Mouse (Mus musculus): ENCODE results near the gene Gfap. TPM values are rescaled to one million over a fixed set of nuclear protein-coding genes. Genes with fewer than 3 reads are reported as not detected.

The Gfap gene
- polyA plus RNA-seq, 1 experiment from 2014 or later = 2.4 TPM

Other genes starting within 250 kb of the Gfap start
- gene Meioc, start 237.2 kb downstream of the Gfap start, polyA plus RNA-seq (2015; fragmentation: Nextera tagmentation; extraction: Ambion mirVana) = 0.19 and 0.27 TPM in 2 replicates
- 37.4 and 38.2 TPM in 2 replicates for gene Ccdc43, start 203.1 kb downstream of the Gfap start, polyA plus RNA-seq (2015; fragmentation: Nextera tagmentation; extraction: Ambion mirVana)
- gene Adam11, start 139.5 kb downstream of the Gfap start, polyA plus RNA-seq (2015; fragmentation: Nextera tagmentation; extraction: Ambion mirVana) = 28.3 and 34.0 TPM in 2 replicates
- 31.9 and 32.8 TPM in 2 replicates for gene Gjc1, start 81.2 kb downstream of the Gfap start, polyA plus RNA-seq (2015; fragmentation: Nextera tagmentation; extraction: Ambion mirVana)
- 10.5 and 11.8 TPM in 2 replicates for gene Higd1b, start 65.1 kb downstream of the Gfap start, polyA plus RNA-seq (2015; fragmentation: Nextera tagmentation; extraction: Ambion mirVana)
- gene Eftud2, start 19.9 kb downstream of the Gfap start, polyA plus RNA-seq (2015; fragmentation: Nextera tagmentation; extraction: Ambion mirVana) = 121 and 147 TPM in 2 replicates
- 1.5 and 1.7 TPM in 2 replicates for gene Ccdc103, start 19.7 kb downstream of the Gfap start, polyA plus RNA-seq (2015; fragmentation: Nextera tagmentation; extraction: Ambion mirVana)
- gene Fam187a, start 15.7 kb downstream of the Gfap start, polyA plus RNA-seq (2015; fragmentation: Nextera tagmentation; extraction: Ambion mirVana) = not detected in 2 replicates
- gene Kif18b, start 24.2 kb upstream of the Gfap start, polyA plus RNA-seq (2015; fragmentation: Nextera tagmentation; extraction: Ambion mirVana) = 1.9 and 3.9 TPM in 2 replicates
- 4.4 TPM in 2 replicates for gene C1ql1, start 45.8 kb upstream of the Gfap start, polyA plus RNA-seq (2015; fragmentation: Nextera tagmentation; extraction: Ambion mirVana)
- gene Nmt1, start 127.3 kb upstream of the Gfap start, polyA plus RNA-seq (2015; fragmentation: Nextera tagmentation; extraction: Ambion mirVana) = 33.8 and 39.3 TPM in 2 replicates
- gene Dcakd, start 127.4 kb upstream of the Gfap start, polyA plus RNA-seq (2015; fragmentation: Nextera tagmentation; extraction: Ambion mirVana) = 149 and 153 TPM in 2 replicates
- gene Plcd3, start 200.7 kb upstream of the Gfap start, polyA plus RNA-seq (2015; fragmentation: Nextera tagmentation; extraction: Ambion mirVana) = 3.2 and 3.4 TPM in 2 replicates
- 9.3 and 10.4 TPM in 2 replicates for gene Acbd4, start 200.8 kb upstream of the Gfap start, polyA plus RNA-seq (2015; fragmentation: Nextera tagmentation; extraction: Ambion mirVana)
- gene Hexim1, start 215.3 kb upstream of the Gfap start, polyA plus RNA-seq (2015; fragmentation: Nextera tagmentation; extraction: Ambion mirVana) = 4.3 and 4.5 TPM in 2 replicates
- 28.4 and 29.0 TPM in 2 replicates for gene Hexim2, start 231.5 kb upstream of the Gfap start, polyA plus RNA-seq (2015; fragmentation: Nextera tagmentation; extraction: Ambion mirVana)